Mouse (Mus musculus) neural tube, embryonic 12.5 days (tissue): Measurements from ENCODE around the gene Gfi1. TPM values are rescaled to one million over a fixed set of nuclear protein-coding genes. Genes with fewer than 3 reads are reported as not detected.

Experiments
- ATAC-seq: fragments of 200-750 bp; cut with Nextera tagmentation; 2 replicates; pipeline ENCODE4 v1.8.0; 2017; ENCODE audit warnings: low read depth, mild to moderate bottlenecking, moderate TSS enrichment, moderate library complexity; ENCODE audit not compliant: low FRiP score
- H3K27ac ChIP-seq: fragments of 300-500 bp; sonication (generic); 2 replicates; pipeline ENCODE4 v1.5.1; 2016
- H3K27me3 ChIP-seq: fragments of 300-500 bp; sonication (generic); replicated peaks from 2 replicates; pipeline ENCODE4 v1.6.1; 2016; ENCODE audit warnings: mild to moderate bottlenecking
- H3K36me3 ChIP-seq: fragments of 300-500 bp; sonication (generic); 2 replicates; pipeline ENCODE4 v1.6.1; 2016; ENCODE audit warnings: mild to moderate bottlenecking
- H3K4me1 ChIP-seq: fragments of 300-500 bp; sonication (generic); 2 replicates; pipeline ENCODE4 v1.6.1; 2016
- H3K4me2 ChIP-seq: fragments of 300-500 bp; sonication (generic); replicated peaks from 2 replicates; pipeline ENCODE4 v1.6.1; 2016; ENCODE audit warnings: mild to moderate bottlenecking
- H3K4me3 ChIP-seq: fragments of 300-500 bp; sonication (generic); 2 replicates; pipeline ENCODE4 v1.5.1; 2016
- H3K9ac ChIP-seq: fragments of 300-500 bp; sonication (generic); 2 replicates; pipeline ENCODE4 v1.6.1; 2016; ENCODE audit warnings: mild to moderate bottlenecking
- H3K9me3 ChIP-seq: fragments of 300-500 bp; sonication (generic); 2 replicates; pipeline ENCODE4 v1.6.1; 2016; ENCODE audit warnings: mild to moderate bottlenecking
- WGBS: fragments of 180-500 bp; shearing (Covaris S2); methylation state at CpG from one replicate; pipeline ENCODE4 v1.1.7; 2016; 5-methylcytosine and 5-hydroxymethylcytosine counted together
- polyA plus RNA-seq: library from polyadenylated mRNA; unstranded; fragments of >200 nt; fragmentation: Nextera tagmentation; extraction: Ambion mirVana; gene quantifications from 2 replicates; pipeline ENCODE4 v1.2.1, GENCODE M21; 2016

Gene Gfi1
- polyA plus RNA-seq, 1 experiment from 2014 or later, result not detected

DNA sequence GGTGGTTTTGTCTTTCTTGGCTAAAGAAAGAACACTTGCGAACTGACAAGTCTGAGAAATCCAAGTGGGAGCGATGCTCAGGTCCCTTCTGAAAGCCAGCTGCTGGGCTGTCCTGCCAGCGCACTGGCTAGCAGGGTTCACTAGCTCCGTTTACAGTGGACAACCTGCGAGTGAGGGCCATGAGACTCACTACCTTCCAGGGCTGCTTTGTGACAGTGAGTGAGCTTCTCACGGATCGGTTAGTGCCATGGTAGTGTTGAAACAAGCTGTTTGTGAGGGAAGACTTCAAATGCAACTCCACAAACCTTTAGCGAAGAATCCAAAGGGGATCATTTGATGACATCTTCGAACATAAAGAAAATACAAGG is 37.4 kb downstream of the Gfi1 start:
- no peak overlapping the region for H3K27ac ChIP-seq
- ATAC-seq, result 0 out of 2 replicates have a peak, but pooled peaks have one; percentile 39
- no peaks in the 10 kb centered on the region for H3K36me3 ChIP-seq
- peak overlapping the region; percentile 33 for H3K4me3 ChIP-seq
- 0 out of 2 replicates have a peak, but pooled peaks cover 3% of the 10 kb centered on the region for H3K27me3 ChIP-seq
- WGBS, result 23% methylated on average over 9 of the region's 9 CpGs
- no peaks in the 10 kb centered on the region for H3K9me3 ChIP-seq
- peak overlapping the region; percentile 59 for H3K4me2 ChIP-seq
- H3K9ac ChIP-seq, result peak overlapping the region; percentile 44; the same call in 1 of the 2 replicates
- H3K4me1 ChIP-seq, result peaks cover 5% of the 10 kb centered on the region; the same call in 1 of the 2 replicates

DNA sequence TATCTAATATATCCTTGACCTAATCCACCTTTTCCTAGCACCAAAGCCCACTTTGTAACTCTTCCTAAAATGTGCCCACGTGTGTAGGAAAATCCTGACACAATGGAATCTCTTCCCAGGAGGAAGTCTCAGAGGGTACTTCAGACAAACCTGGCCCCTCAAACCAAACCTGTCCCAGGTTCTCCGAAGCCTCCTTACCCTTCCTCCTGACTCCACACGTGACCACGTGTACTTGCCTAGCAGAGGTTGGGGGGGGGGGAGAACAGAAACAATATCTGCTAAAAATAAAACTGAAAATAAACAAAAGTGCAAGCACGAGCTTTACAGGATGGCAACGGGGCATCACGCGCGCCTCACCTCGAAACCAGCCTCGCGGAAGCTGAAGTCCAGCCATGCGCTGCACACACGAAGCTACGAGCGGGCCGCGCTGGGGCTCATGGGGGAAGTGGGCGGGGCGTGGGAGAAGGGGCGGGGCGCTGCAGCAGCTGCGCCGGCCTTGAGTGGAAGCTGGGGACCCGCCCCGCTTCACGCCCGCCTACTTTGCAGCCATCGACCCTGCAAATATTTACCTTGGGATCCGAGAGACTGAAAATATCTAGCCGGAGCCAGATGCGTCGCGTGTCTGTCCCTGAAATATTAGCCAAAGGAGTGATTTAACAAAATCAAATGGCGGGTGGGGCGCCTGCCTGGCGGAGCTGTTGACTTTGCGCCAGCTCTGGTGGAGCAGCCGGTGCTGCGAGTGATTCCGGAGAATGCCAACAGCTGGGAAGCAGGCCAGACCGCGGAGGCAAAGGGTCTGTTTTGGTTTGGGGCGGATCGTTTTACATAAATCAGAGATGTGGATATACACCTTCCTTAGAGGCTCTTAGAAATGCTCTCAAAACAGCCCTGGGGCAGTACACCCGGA is 38.0 kb downstream of the Gfi1 start:
- Histone ChIP-seq H3K9me3 (no peaks in the 10 kb centered on the region), H3K36me3 (no peaks in the 10 kb centered on the region), H3K27me3 (0 out of 2 replicates have a peak, but pooled peaks cover 3% of the 10 kb centered on the region), H3K27ac (no peak overlapping the region), H3K4me1 (peaks cover 5% of the 10 kb centered on the region; the same call in 1 of the 2 replicates), H3K9ac (peak overlapping the region; percentile 44; the same call in 1 of the 2 replicates), H3K4me3 (peak overlapping the region; percentile 33), H3K4me2 (peak overlapping the region; percentile 59)
- peak; percentile 95 for ATAC-seq
- 17% methylated on average over 46 of the region's 46 CpGs for WGBS

DNA sequence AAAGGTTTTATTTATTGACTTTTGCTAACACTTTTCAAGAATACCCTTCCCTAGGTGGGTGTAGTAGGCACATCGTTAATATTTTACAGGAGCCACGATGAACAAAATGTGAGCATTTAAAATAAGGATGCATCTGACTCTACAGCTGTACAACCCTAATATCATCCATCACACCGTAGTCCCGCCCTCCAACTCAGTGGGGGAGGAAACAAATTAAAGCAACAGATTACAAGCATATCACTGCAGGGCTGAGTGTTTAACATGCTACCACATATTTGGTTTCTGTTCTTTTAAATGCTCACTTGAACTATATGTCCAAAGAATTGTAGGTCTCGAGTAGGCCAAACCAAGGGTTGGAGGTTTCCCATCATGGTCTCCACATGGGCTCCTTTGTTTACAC is 38.7 kb downstream of the Gfi1 start:
- 95% methylated on average over 5 of the region's 5 CpGs for WGBS

DNA sequence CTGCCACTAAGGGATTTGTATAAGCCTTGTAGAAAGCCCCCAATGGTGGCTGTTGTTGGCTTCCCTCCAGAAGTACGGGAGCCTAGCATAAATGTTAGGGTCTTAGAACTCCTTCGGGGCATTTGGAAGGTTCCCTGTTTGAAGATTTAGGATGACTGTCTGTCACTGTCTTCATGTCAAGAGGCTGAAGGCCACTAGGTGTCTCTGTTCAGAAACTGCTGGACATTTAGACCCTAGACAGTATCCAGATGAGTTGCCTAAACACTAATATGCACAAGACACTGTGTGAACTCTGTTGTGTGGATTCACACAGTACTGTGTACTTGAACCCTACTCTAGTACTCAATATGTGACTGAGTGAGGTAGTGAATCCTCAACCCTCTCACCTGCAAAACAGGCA is 41.5 kb downstream of the Gfi1 start:
- Histone ChIP-seq H3K9ac (no peak overlapping the region), H3K36me3 (no peaks in the 10 kb centered on the region), H3K9me3 (no peaks in the 10 kb centered on the region), H3K4me3 (no peak overlapping the region), H3K27me3 (0 out of 2 replicates have a peak, but pooled peaks cover 2% of the 10 kb centered on the region), H3K4me1 (peaks cover 5% of the 10 kb centered on the region; the same call in 1 of the 2 replicates), H3K4me2 (no peak overlapping the region), H3K27ac (no peak overlapping the region)
- ATAC-seq, result no peak
- 82% methylated on average over 2 of the region's 2 CpGs for WGBS

More for the DNA sequence above, 38.7 kb downstream of the Gfi1 start:
- Histone ChIP-seq H3K27me3 (0 out of 2 replicates have a peak, but pooled peaks cover 3% of the 10 kb centered on the region), H3K9ac (no peak overlapping the region), H3K4me2 (no peak overlapping the region), H3K4me1 (peaks cover 5% of the 10 kb centered on the region; the same call in 1 of the 2 replicates), H3K9me3 (no peaks in the 10 kb centered on the region), H3K36me3 (no peaks in the 10 kb centered on the region), H3K4me3 (no peak overlapping the region), H3K27ac (no peak overlapping the region)
- no peak for ATAC-seq

GRCm38 (mm10) chr5:107681300-107681699 is 44.5 kb downstream of the Gfi1 start:
- no peaks in the 10 kb centered on the region for H3K9me3 ChIP-seq
- H3K36me3 ChIP-seq, result no peaks in the 10 kb centered on the region
- no peak overlapping the region for H3K9ac ChIP-seq
- H3K4me3 ChIP-seq, result no peak overlapping the region
- no peaks in the 10 kb centered on the region for H3K4me1 ChIP-seq
- WGBS, result 86% methylated on average over 5 of the region's 5 CpGs
- no peak overlapping the region for H3K4me2 ChIP-seq
- H3K27ac ChIP-seq, result no peak overlapping the region
- no peaks in the 10 kb centered on the region for H3K27me3 ChIP-seq
- no peak for ATAC-seq

GRCm38 (mm10) chr5:107678392-107678791 is 47.4 kb downstream of the Gfi1 start:
- Histone ChIP-seq H3K27ac (no peak overlapping the region), H3K9ac (no peak overlapping the region), H3K9me3 (no peaks in the 10 kb centered on the region), H3K4me1 (no peaks in the 10 kb centered on the region), H3K4me2 (no peak overlapping the region), H3K27me3 (no peaks in the 10 kb centered on the region), H3K36me3 (no peaks in the 10 kb centered on the region), H3K4me3 (no peak overlapping the region)
- ATAC-seq, result no peak
- 80% methylated on average over 5 of the region's 5 CpGs for WGBS

Other genes starting within 250 kb of the Gfi1 start
- gene Gm42669, start 218.4 kb downstream of the Gfi1 start, polyA plus RNA-seq, result 0.36 and 0.49 TPM in 2 replicates
- 0.09 and 0.13 TPM in 2 replicates for gene 1700028K03Rik, start 191.3 kb downstream of the Gfi1 start, polyA plus RNA-seq
- gene Rpap2, start 128.7 kb downstream of the Gfi1 start, polyA plus RNA-seq, result 19.7 and 21.9 TPM in 2 replicates
- gene Glmn, start 128.1 kb downstream of the Gfi1 start, polyA plus RNA-seq, result 33.3 and 34.2 TPM in 2 replicates
- gene Ube2d2b, start 104.1 kb upstream of the Gfi1 start, polyA plus RNA-seq, result 0.19 TPM in 2 replicates
- 55.1 and 59.4 TPM in 2 replicates for gene Evi5, start 149.1 kb upstream of the Gfi1 start, polyA plus RNA-seq
- 57.3 and 58.6 TPM in 2 replicates for gene Rpl5, start 174.5 kb upstream of the Gfi1 start, polyA plus RNA-seq